Mouse (Mus musculus) embryonic facial prominence, embryonic 15.5 days (tissue): ENCODE measurements around the gene Pnma5. TPM values are rescaled to one million over a fixed set of nuclear protein-coding genes. Genes with fewer than 3 reads are reported as not detected.

Source experiments
- ATAC-seq: fragments of 200-750 bp; cut with Nextera tagmentation; 2 replicates; pipeline ENCODE4 v1.8.0; 2017; ENCODE audit warnings: low read depth, moderate TSS enrichment; ENCODE audit not compliant: insufficient number of reproducible peaks, low FRiP score, low TSS enrichment
- H3K27ac ChIP-seq: fragments of 300-500 bp; sonication (generic); replicated peaks from 2 replicates; pipeline ENCODE4 v1.5.1; 2015; ENCODE audit warnings: mild to moderate bottlenecking, inconsistent platforms
- H3K27me3 ChIP-seq: fragments of 300-500 bp; sonication (generic); 2 replicates; pipeline ENCODE4 v1.6.1; 2015; ENCODE audit warnings: inconsistent platforms
- H3K36me3 ChIP-seq: fragments of 300-500 bp; sonication (generic); 2 replicates; pipeline ENCODE4 v1.6.1; 2015; ENCODE audit warnings: mild to moderate bottlenecking, inconsistent platforms
- H3K4me1 ChIP-seq: fragments of 300-500 bp; sonication (generic); 2 replicates; pipeline ENCODE4 v1.6.1; 2015; ENCODE audit warnings: inconsistent platforms
- H3K4me2 ChIP-seq: fragments of 300-500 bp; sonication (generic); replicated peaks from 2 replicates; pipeline ENCODE4 v1.6.1; 2015; ENCODE audit warnings: mild to moderate bottlenecking, inconsistent platforms
- H3K4me3 ChIP-seq: fragments of 300-500 bp; sonication (generic); replicated peaks from 2 replicates; pipeline ENCODE4 v1.5.1; 2015; ENCODE audit warnings: mild to moderate bottlenecking, inconsistent platforms
- H3K9ac ChIP-seq: fragments of 300-500 bp; sonication (generic); 2 replicates; pipeline ENCODE4 v1.6.1; 2015; ENCODE audit warnings: inconsistent platforms
- H3K9me3 ChIP-seq: fragments of 300-500 bp; sonication (generic); replicated peaks from 2 replicates; pipeline ENCODE4 v1.6.1; 2016; ENCODE audit warnings: inconsistent platforms
- WGBS: fragments of 180-500 bp; shearing (Covaris S2); methylation state at CpG from one replicate; pipeline ENCODE4 v1.1.7; 2015; 5-methylcytosine and 5-hydroxymethylcytosine counted together
- polyA plus RNA-seq: library from polyadenylated mRNA; unstranded; fragments of >200 nt; fragmentation: Nextera tagmentation; extraction: Ambion mirVana; gene quantifications from 2 replicates; pipeline ENCODE4 v1.2.1, GENCODE M21; 2015

The Pnma5 gene
- polyA plus RNA-seq, 1 experiment from 2014 or later: 0.16 TPM

- H3K9ac ChIP-seq: no peak overlapping the region
- H3K36me3 ChIP-seq: no peaks in the 10 kb centered on the region
- no peak overlapping the region for H3K4me2 ChIP-seq
- no peak overlapping the region for H3K27ac ChIP-seq
- no peak for ATAC-seq
- H3K4me3 ChIP-seq: no peak overlapping the region
- H3K27me3 ChIP-seq: peaks cover 3% of the 10 kb centered on the region; the same call in 1 of the 2 replicates
- H3K9me3 ChIP-seq: no peaks in the 10 kb centered on the region
- H3K4me1 ChIP-seq: no peaks in the 10 kb centered on the region
- WGBS: 69% methylated on average over 4 of the region's 4 CpGs
Observed at GRCm38 (mm10) chrX:73012846-73013245, 24.1 kb downstream of the Pnma5 start.

- Histone ChIP-seq H3K9me3 (no peaks in the 10 kb centered on the region), H3K27me3 (peaks cover 3% of the 10 kb centered on the region; the same call in 1 of the 2 replicates), H3K9ac (no peak overlapping the region), H3K4me1 (no peaks in the 10 kb centered on the region), H3K4me2 (peak overlapping the region; percentile 45), H3K4me3 (peak overlapping the region; percentile 36), H3K36me3 (no peaks in the 10 kb centered on the region), H3K27ac (peak overlapping the region; percentile 58)
- ATAC-seq: peak; percentile 99
- WGBS: 16% methylated on average over 24 of the region's 27 CpGs
Observed at GRCm38 (mm10) chrX:73007597-73008479, 29.1 kb downstream of the Pnma5 start.

- Histone ChIP-seq H3K9ac (no peak overlapping the region), H3K4me1 (no peaks in the 10 kb centered on the region), H3K4me2 (no peak overlapping the region), H3K27me3 (peaks cover 3% of the 10 kb centered on the region; the same call in 1 of the 2 replicates), H3K36me3 (no peaks in the 10 kb centered on the region), H3K9me3 (no peaks in the 10 kb centered on the region), H3K4me3 (no peak overlapping the region), H3K27ac (no peak overlapping the region)
- ATAC-seq: no peak
- WGBS: 78% methylated on average over 4 of the region's 4 CpGs
Observed at GRCm38 (mm10) chrX:73005678-73006077, 31.2 kb downstream of the Pnma5 start.

- WGBS: 85% methylated on average over 2 of the region's 5 CpGs
- Histone ChIP-seq H3K4me3 (no peak overlapping the region), H3K4me2 (no peak overlapping the region), H3K36me3 (no peaks in the 10 kb centered on the region), H3K4me1 (no peaks in the 10 kb centered on the region), H3K9ac (no peak overlapping the region), H3K27me3 (no peaks in the 10 kb centered on the region), H3K9me3 (no peaks in the 10 kb centered on the region), H3K27ac (no peak overlapping the region)
- no peak for ATAC-seq
Observed at GRCm38 (mm10) chrX:73003110-73003509, 33.8 kb downstream of the Pnma5 start.

GRCm38 (mm10) chrX:72995542-72995941 is 41.4 kb downstream of the Pnma5 start:
- H3K27me3 ChIP-seq: no peaks in the 10 kb centered on the region
- WGBS: 58% methylated on average over 3 of the region's 3 CpGs
- no peak for ATAC-seq

GRCm38 (mm10) chrX:72992291-72992919 is 44.5 kb downstream of the Pnma5 start:
- Histone ChIP-seq H3K27ac (no peak overlapping the region), H3K27me3 (no peaks in the 10 kb centered on the region), H3K36me3 (no peaks in the 10 kb centered on the region), H3K9me3 (no peaks in the 10 kb centered on the region), H3K4me3 (no peak overlapping the region), H3K9ac (no peak overlapping the region), H3K4me2 (no peak overlapping the region), H3K4me1 (no peaks in the 10 kb centered on the region)
- ATAC-seq: no peak
- WGBS: 57% methylated on average over 5 of the region's 5 CpGs

More at GRCm38 (mm10) chrX:72995542-72995941, 41.4 kb downstream of the Pnma5 start:
- no peaks in the 10 kb centered on the region for H3K4me1 ChIP-seq
- H3K4me3 ChIP-seq: no peak overlapping the region
- H3K36me3 ChIP-seq: no peaks in the 10 kb centered on the region
- no peak overlapping the region for H3K9ac ChIP-seq
- H3K4me2 ChIP-seq: no peak overlapping the region
- H3K27ac ChIP-seq: no peak overlapping the region
- H3K9me3 ChIP-seq: no peaks in the 10 kb centered on the region

- Histone ChIP-seq H3K27me3 (no peaks in the 10 kb centered on the region), H3K4me3 (no peak overlapping the region), H3K36me3 (no peaks in the 10 kb centered on the region), H3K4me1 (no peaks in the 10 kb centered on the region), H3K4me2 (no peak overlapping the region), H3K27ac (no peak overlapping the region), H3K9ac (no peak overlapping the region), H3K9me3 (no peaks in the 10 kb centered on the region)
- ATAC-seq: no peak
- WGBS: 61% methylated on average over 3 of the region's 3 CpGs
Observed at GRCm38 (mm10) chrX:72990581-72990980, 46.3 kb downstream of the Pnma5 start.

- Histone ChIP-seq H3K4me1 (no peaks in the 10 kb centered on the region; the same call in 1 of the 2 replicates), H3K4me3 (0 out of 2 replicates have a peak overlapping the region, but pooled peaks have one; percentile 45), H3K36me3 (no peaks in the 10 kb centered on the region), H3K27ac (no peak overlapping the region), H3K9ac (no peak overlapping the region), H3K9me3 (no peaks in the 10 kb centered on the region), H3K4me2 (no peak overlapping the region), H3K27me3 (no peaks in the 10 kb centered on the region)
- 82% methylated on average over 3 of the region's 3 CpGs for WGBS
- no peak for ATAC-seq
Observed at GRCm38 (mm10) chrX:72988431-72988830, 48.5 kb downstream of the Pnma5 start.

- H3K36me3 ChIP-seq: no peaks in the 10 kb centered on the region
- H3K9me3 ChIP-seq: no peaks in the 10 kb centered on the region
- no peak overlapping the region for H3K9ac ChIP-seq
- no peaks in the 10 kb centered on the region for H3K27me3 ChIP-seq
- peak overlapping the region; percentile 45 for H3K4me3 ChIP-seq
- H3K4me1 ChIP-seq: no peaks in the 10 kb centered on the region; the same call in 1 of the 2 replicates
- peak overlapping the region; percentile 52 for H3K4me2 ChIP-seq
- 0 out of 2 replicates have a peak overlapping the region, but pooled peaks have one; percentile 39 for H3K27ac ChIP-seq
- no peak for ATAC-seq
- WGBS: 21% methylated on average over 14 of the region's 14 CpGs
Observed at GRCm38 (mm10) chrX:72987520-72987905, 49.4 kb downstream of the Pnma5 start.

GRCm38 (mm10) chrX:72986841-72987519 is 49.9 kb downstream of the Pnma5 start, which contains the start of gene Zfp185:
TSS of gene Zfp185 (plus strand) at chrX:72987339.
- Histone ChIP-seq H3K4me1 (no peaks in the 10 kb centered on the region; the same call in 1 of the 2 replicates), H3K4me3 (peak within 1 kb of the TSS; percentile 45), H3K9me3 (no peaks in the 10 kb centered on the region), H3K4me2 (peak within 1 kb of the TSS; percentile 52), H3K36me3 (no peaks in the 10 kb centered on the region), H3K27ac (peak within 1 kb of the TSS; percentile 72), H3K27me3 (no peaks in the 10 kb centered on the region), H3K9ac (no peak within 1 kb of the TSS)
- ATAC-seq: peak; percentile 71
- 29% methylated on average over 37 of the region's 45 CpGs for whole genome bisulfite sequencing

- Histone ChIP-seq H3K4me3 (no peak overlapping the region), H3K9me3 (no peaks in the 10 kb centered on the region), H3K27me3 (no peaks in the 10 kb centered on the region), H3K36me3 (no peaks in the 10 kb centered on the region), H3K9ac (no peak overlapping the region), H3K4me1 (no peaks in the 10 kb centered on the region; the same call in 1 of the 2 replicates), H3K27ac (no peak overlapping the region), H3K4me2 (no peak overlapping the region)
- ATAC-seq: no peak
- WGBS: 86% methylated on average over 2 of the region's 2 CpGs
Observed at GRCm38 (mm10) chrX:72985607-72986006, 51.3 kb downstream of the Pnma5 start.
